9 mouse cellular contexts compared by ENCODE assay signal in genomic region chr6:88640331-88640730, GRCm38 (mm10). TPM values are rescaled to one million over a fixed set of nuclear protein-coding genes. Genes with fewer than 3 reads are reported as not detected.
DNase-seq lines count a peak whose midpoint lies in the region; ATAC-seq and TF ChIP-seq lines count a peak whose summit lies in the region.
"Had no signal": no experiment of that assay in that cellular context is flagged by ENCODE, and none has a peak within 500 bp of the region (broad histone marks: within the 10 kb centered on the region; RNA-seq: fewer than 3 reads in every experiment).

No protein-coding gene starts in this region.

- 26% methylated on average over 3 of the region's 3 CpGs for WGBS in hindbrain, embryonic 16.5 days
- WGBS in midbrain, embryonic 15.5 days: 13% methylated on average over 3 of the region's 3 CpGs

- H3K4me2 ChIP-seq in hindbrain, embryonic 16.5 days (ENCODE audit: low read length): peak overlapping the region; percentile 34
- H3K4me2 ChIP-seq in midbrain, embryonic 15.5 days: peak overlapping the region; percentile 39

- H3K9me3 ChIP-seq in hindbrain, embryonic 16.5 days (ENCODE audit: control insufficient read depth, low read length): no peaks in the 10 kb centered on the region; the same call in 1 of the 2 replicates
- peaks cover 9% of the 10 kb centered on the region; the same call in 1 of the 2 replicates for H3K9me3 ChIP-seq in midbrain, embryonic 15.5 days

- peak overlapping the region; percentile 84 for H3K27ac ChIP-seq in layer of hippocampus, adult 2 months
- peak overlapping the region; percentile 39; the same call in 1 of the 2 replicates for H3K27ac ChIP-seq in hindbrain, embryonic 16.5 days (ENCODE audit: low read depth, low read length)
- H3K27ac ChIP-seq in midbrain, embryonic 15.5 days: peak overlapping the region; percentile 64

- intact Hi-C loops in heart, postnatal 10 days (cut with DNase I): loop anchor here (2.0 to 5.0 kb wide), 2 partner anchors 76 to 187 kb away; no protein-coding TSS in a partner anchor

- H3K36me3 ChIP-seq in hindbrain, embryonic 16.5 days (ENCODE audit: control insufficient read depth, insufficient read depth, low read length): no peaks in the 10 kb centered on the region
- H3K36me3 ChIP-seq in midbrain, embryonic 15.5 days (replicated peaks): no peaks in the 10 kb centered on the region

- 0 out of 2 replicates have a peak, but pooled peaks have one; percentile 4 for ATAC-seq in hindbrain, embryonic 16.5 days
- ATAC-seq in midbrain, embryonic 15.5 days (replicated peaks): no peak

- TF ChIP-seq CTCF in layer of hippocampus, adult 2 months (conservative IDR thresholded peaks at IDR 0.05): no peak

- peak; percentile 41 for DNase-seq in heart, adult 11 months
- DNase-seq in heart, postnatal 10 days: no peak
- no peak for DNase-seq in layer of hippocampus, adult 2 months (ENCODE audit: low spot score in 2 of 2)
- DNase-seq in layer of hippocampus, adult 18-20 months (ENCODE audit: low spot score in 2 of 2): no peak
- DNase-seq in spleen, postnatal 36 days (ENCODE audit: low spot score in 2 of 2): no peak
- DNase-seq in left cerebral cortex, adult 18-20 months (ENCODE audit: low spot score in 2 of 2): no peak
- DNase-seq: gastrocnemius, postnatal 14 days had no signal

- H3K4me3 ChIP-seq in layer of hippocampus, adult 2 months: peak overlapping the region; percentile 27; the same call in 1 of the 2 replicates
- H3K4me3 ChIP-seq in hindbrain, embryonic 16.5 days (ENCODE audit: low read length): no peak overlapping the region
- H3K4me3 ChIP-seq in midbrain, embryonic 15.5 days: no peak overlapping the region

- H3K27me3 ChIP-seq in hindbrain, embryonic 16.5 days (replicated peaks; ENCODE audit: control insufficient read depth, insufficient read depth, low read length): no peaks in the 10 kb centered on the region
- no peaks in the 10 kb centered on the region for H3K27me3 ChIP-seq in midbrain, embryonic 15.5 days (replicated peaks)

- peaks cover 6% of the 10 kb centered on the region for H3K4me1 ChIP-seq in hindbrain, embryonic 16.5 days (ENCODE audit: control insufficient read depth, insufficient read depth, low read depth, low read length)
- peaks cover 13% of the 10 kb centered on the region for H3K4me1 ChIP-seq in midbrain, embryonic 15.5 days

- H3K9ac ChIP-seq in hindbrain, embryonic 16.5 days (ENCODE audit: low read depth, low read length): no peak overlapping the region
- H3K9ac ChIP-seq in midbrain, embryonic 15.5 days: peak overlapping the region; percentile 35; the same call in 1 of the 2 replicates

RNA-seq across cellular contexts. Expression of gene Kbtbd12, which starts 2.6 kb away (rescaled TPM):
- total RNA-seq in heart, postnatal 10 days (2021): 10 to 100 TPM; 23.6 to 28.8 TPM
- total RNA-seq in layer of hippocampus, adult 2 months (2021): 1 to 10 TPM in 1 of 2 experiments, under 1 TPM in 1; 0.97 to 1.1 TPM
- total RNA-seq in layer of hippocampus, adult 18-20 months (2021): under 1 TPM; 0.20 to 0.74 TPM
- polyA plus RNA-seq in hindbrain, embryonic 16.5 days (2015; fragmentation: Nextera tagmentation; extraction: Ambion mirVana): 0.60 and 0.74 TPM in 2 replicates
- 0.26 and 0.65 TPM in 2 replicates for polyA plus RNA-seq in midbrain, embryonic 15.5 days (2015; fragmentation: Nextera tagmentation; extraction: Ambion mirVana)
- total RNA-seq in left cerebral cortex, adult 18-20 months (2021): under 1 TPM; 0.49 to 0.63 TPM

Comparison
In these comparisons a context has a peak if more than half of its experiments do, and no peak if none do; other contexts are left out.
1. RNA of gene Kbtbd12, which starts 2.6 kb away (total RNA-seq): 23.6 to 28.8 TPM in heart, postnatal 10 days; 0.97 to 1.1 TPM in layer of hippocampus, adult 2 months, 0.20 to 0.74 TPM in layer of hippocampus, adult 18-20 months and 0.49 to 0.63 TPM in left cerebral cortex, adult 18-20 months; every median in the first group is over 10 times any median in the second.
2. Peak in every context shown above with its lines, with median percentiles within 50 percentile points of each other: H3K27ac ChIP-seq.